Mouse (Mus musculus): ENCODE data around the gene Med13l. TPM values are rescaled to one million over a fixed set of nuclear protein-coding genes. Genes with fewer than 3 reads are reported as not detected.

Gene Med13l
- 10 to 100 TPM; 22.0 to 25.3 TPM for polyA plus RNA-seq (2017; shearing (Covaris generic))

GRCm38 (mm10) chr5:118560385-118561085 is at the start of gene Med13l:
Gene Med13l (plus strand): TSS chr5:118560679.
- ATAC-seq = peak; percentile 18

DNA sequence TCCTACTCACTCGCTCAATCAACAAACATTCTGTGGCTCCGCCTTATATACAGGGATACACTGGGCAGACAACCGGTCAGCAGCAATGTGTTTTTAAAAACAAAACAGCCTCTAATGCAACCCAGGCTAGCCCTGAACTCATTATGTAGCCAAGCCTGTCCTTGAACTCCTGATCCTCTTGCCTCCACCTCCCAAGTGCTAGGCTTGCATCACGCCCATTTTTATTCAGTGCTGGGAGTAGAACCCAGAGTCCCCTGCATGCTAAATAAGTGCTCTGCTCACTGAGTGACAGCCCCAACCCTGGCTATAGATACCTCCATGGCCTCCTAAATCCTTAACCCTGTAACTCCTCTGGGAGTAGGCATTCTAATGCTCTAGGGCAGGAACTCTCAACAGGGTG is 49.5 kb upstream of the Med13l start:
- ATAC-seq = no peak

DNA sequence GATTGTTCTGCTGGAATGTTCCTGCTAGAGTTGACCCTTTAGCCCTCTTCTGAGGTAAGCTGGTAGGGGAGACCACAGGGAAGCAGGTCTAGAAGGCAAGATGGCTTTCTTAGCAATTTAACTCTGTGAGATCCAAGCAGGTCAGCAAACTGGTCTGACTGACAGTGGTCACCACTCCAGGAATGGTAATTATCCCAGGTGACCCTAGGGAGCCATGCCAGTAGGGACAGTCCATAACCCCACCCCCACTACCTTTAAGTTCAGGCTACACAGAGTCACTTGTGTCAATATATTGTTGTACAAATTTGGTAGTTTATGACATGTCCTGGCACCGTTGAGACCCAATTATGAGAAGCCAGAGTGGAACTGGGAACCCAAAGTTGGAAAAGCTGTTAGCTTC is 47.5 kb upstream of the Med13l start:
- no peak for ATAC-seq

GRCm38 (mm10) chr5:118513629-118514526 is 46.6 kb upstream of the Med13l start:
- peak; percentile 61 for ATAC-seq

- no peak for ATAC-seq
Observed at GRCm38 (mm10) chr5:118514527-118514831, 46.0 kb upstream of the Med13l start.

GRCm38 (mm10) chr5:118514842-118515241 is 45.6 kb upstream of the Med13l start:
- no peak for ATAC-seq

DNA sequence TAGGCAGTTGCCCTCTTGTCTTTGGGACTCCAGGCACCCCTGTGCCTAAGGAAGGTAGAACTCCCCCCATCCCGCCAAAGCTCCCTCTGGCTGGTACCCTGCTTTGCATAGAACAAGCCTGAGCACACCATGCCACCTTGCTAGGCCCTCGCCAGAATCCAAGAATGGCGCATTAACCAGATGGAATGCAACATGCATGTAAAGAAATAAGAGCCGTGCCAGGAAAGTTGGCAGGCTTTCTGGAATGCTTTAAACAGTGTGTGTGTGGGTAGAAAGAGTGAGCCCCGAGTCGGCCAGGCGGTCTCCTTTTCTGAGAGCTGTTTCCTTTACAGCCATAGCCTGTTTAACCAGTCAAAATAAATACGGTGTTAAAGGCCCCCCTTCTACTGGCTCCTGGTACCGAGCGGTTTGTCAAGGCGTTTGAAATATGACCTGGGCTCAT is 45.2 kb upstream of the Med13l start:
- ATAC-seq = no peak

DNA sequence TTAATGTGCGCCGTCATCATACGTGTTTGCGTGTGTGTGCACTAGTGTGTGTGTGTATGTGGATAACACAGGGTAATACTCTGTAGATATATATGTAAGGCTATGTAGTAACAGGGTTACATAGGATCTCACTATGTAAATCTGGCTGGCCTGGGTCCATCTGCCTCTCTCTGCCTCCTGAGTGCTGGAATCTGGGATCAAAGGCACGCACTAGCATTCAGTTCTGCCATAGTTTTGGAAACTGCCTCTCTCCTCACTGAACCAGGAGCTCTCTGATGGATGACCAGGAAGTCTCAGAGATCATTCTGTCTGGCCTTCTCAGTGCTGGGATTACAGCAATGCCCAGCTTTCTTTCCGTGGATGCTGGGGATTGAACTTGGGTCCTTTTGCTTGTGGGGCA is 44.4 kb upstream of the Med13l start:
- no peak for ATAC-seq

DNA sequence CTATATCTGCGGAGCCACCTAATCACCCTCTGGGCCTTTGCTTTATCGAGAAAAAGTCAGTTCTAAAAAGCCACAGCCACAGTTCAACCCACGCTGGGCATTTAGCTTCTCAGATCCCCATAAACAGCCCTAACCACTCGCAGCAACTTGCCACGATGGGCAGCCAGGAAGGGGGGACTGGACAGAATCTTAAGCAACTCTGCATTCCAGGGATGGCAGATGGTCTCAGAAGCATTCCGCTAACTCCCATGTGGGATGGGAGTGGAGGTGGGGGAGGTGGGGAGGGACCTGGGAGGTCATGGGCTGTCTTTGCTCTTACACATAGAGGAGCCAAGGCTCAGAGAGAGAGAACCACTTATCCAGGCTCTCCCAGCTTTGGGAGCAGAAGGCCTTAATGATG is 44.0 kb upstream of the Med13l start:
- no peak for ATAC-seq

GRCm38 (mm10) chr5:118520457-118520856 is 40.0 kb upstream of the Med13l start:
- ATAC-seq = no peak

DNA sequence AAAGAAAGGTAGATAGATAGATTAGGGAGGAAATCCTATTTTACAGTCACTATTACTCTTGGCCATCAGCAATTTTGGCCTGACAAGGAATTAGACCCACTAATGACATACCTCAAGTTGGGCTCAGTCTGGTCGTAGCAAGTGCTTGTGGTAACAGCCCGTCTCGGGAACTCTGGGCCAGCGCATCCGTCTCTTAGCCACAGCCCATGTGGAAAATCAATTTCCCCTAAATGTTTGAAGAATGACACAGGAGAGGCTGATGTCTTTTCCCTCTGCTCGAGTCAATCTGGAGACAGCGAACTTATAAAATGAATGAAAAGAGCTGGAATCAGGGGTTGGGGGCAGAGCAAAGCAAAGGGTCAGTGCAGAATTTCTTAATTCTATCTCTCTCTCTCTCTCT is 36.1 kb upstream of the Med13l start:
- no peak for ATAC-seq

DNA sequence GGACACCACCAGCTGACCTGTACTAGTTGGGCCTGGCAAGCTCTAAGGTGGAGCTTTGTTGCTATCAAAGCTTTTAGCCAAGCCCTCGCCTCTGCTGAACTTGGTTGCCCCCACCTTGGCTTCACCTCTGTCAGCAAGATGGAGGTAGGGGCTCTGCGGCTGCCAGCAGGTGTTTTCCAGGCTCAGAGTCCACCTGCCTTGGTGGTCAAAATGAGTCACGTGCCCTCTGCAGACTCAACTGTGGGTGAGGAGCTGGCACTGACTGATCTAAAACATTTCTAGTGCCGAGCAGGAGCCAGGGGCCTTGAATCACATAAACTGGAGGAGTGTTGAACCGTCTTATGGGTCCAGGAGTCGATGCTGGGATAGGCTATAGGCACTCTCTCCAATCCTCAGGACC is 34.8 kb upstream of the Med13l start:
- no peak for ATAC-seq

DNA sequence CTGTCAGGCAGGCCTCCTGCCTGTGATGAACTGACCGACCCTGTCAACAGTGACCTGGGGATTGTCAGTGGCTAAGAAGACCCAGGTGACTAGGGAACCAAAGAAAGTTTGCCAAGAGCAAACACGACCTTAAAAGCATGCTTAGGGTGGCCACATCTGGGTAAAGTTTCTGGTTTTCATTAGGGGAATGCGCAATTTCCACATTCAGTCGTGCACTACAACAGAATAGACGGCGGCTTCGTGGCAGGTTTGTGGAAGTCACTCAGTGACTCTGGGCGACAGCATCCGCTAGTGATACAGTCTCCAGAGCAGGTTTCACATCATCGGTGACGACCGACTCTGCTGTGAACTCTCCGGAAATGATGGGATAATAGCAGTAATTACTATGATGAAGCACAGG is 34.0 kb upstream of the Med13l start:
- no peak for ATAC-seq

- no peak for ATAC-seq
Observed at GRCm38 (mm10) chr5:118529241-118529640, 31.2 kb upstream of the Med13l start.

GRCm38 (mm10) chr5:118532125-118532524 is 28.4 kb upstream of the Med13l start:
- ATAC-seq = no peak

GRCm38 (mm10) chr5:118532659-118533058 is 27.8 kb upstream of the Med13l start:
- no peak for ATAC-seq

- no peak for ATAC-seq
Observed at GRCm38 (mm10) chr5:118534407-118534921, 26.0 kb upstream of the Med13l start.

DNA sequence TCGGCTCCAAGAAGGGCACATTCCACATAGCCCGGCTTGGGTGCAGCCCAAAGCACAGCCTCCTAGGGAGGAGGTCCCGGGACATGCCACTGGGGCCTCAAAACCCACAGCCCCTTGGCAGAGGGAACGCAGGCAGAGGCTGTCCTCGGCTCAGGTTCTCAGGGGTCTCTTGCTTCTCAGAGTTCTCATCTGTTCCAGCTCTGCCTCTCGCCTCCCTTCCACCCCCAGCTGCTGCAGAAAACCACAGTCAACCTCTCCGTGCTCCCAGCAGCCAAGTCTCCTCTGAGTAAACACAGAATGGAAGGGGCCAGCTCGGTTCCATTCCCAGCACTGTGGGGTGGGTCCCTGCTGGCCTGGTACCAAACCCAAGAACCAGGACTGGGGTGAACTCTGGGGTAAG is 25.3 kb upstream of the Med13l start:
- ATAC-seq = no peak

- no peak for ATAC-seq
Observed at GRCm38 (mm10) chr5:118538487-118538886, 22.0 kb upstream of the Med13l start.

- ATAC-seq = no peak
Observed at GRCm38 (mm10) chr5:118543816-118544215, 16.7 kb upstream of the Med13l start.

DNA sequence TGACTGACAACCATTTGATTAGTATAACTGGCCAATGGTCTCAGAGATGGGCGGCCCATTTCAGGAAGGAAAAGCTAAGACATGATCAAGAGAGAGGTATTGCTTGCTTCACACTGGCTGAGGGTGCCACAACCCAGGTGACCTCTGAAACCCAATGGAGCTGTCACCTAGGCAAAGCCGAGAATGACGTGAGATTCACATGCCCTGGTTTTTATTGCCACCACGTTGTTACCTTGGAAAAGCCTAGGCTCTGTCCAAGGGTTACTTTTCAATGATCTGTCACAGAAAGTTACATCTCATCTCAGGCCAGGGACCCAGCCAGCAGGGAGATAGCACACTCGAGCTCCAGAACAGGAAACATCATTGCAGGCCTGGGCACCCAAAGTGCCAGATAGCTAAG is 10.0 kb upstream of the Med13l start:
- ATAC-seq = no peak

DNA sequence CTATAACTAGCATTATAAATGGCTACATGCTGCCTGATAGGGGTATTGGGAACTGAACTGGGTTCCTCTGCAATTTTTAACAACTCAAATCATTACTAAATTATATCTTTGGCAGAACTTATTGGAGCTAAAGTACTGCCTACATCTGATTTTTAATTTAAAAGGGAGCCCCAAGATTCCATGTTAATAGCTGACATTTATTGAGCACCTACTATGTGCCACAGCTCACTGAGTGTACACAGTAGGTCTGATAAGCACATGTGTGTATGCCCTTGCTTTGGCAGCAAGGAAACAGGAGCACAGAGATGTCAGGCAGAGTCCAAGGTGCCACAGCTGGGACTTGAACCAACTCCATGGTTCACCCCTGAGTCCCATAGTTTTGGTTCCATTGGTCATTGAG is 7.2 kb upstream of the Med13l start:
- ATAC-seq = no peak

GRCm38 (mm10) chr5:118555305-118555704 is 5.2 kb upstream of the Med13l start:
- no peak for ATAC-seq

- ATAC-seq = no peak
Observed at GRCm38 (mm10) chr5:118556387-118556937, 4.0 kb upstream of the Med13l start.

All from CD4-positive, CD25-positive, alpha-beta regulatory T cell, adult 4 months (primary cell).